Mouse (Mus musculus): Measurements from ENCODE around the gene 1700016D06Rik.

- TF ChIP-seq GATA1 (IDR thresholded peaks at IDR 0.05; ENCODE audit: low read length) (no peak), TAL1 (IDR thresholded peaks at IDR 0.05; ENCODE audit: low read length) (no peak)
Observed at GRCm38 (mm10) chr8:11687251-11687650, 13.6 kb downstream of the 1700016D06Rik start.
